Mouse (Mus musculus) MEL (cell line): Measurements from ENCODE around the gene Slc36a3. TPM values are rescaled to one million over a fixed set of nuclear protein-coding genes. Genes with fewer than 3 reads are reported as not detected.

Source experiments
- DNase-seq: peaks from one replicate; pipeline ENCODE4 v3.0.0; 2011; ENCODE audit warnings: low read depth, low spot score
- H3K27ac ChIP-seq: 2 replicates; pipeline ENCODE4 v1.5.1; 2012; ENCODE audit warnings: low read depth, mild to moderate bottlenecking, control low read depth, low read length, moderate library complexity; ENCODE audit not compliant: control insufficient read depth
- H3K27me3 ChIP-seq, 2 experiments: fragments of 150-350 bp in 1 of 2; sonication (generic) in 1 of 2; 2 replicates each; pipeline ENCODE4 v1.6.1; 2012; ENCODE audit warnings: low read length in 2 of 2, mild to moderate bottlenecking in 2 of 2, improper control_type of control experiment in 1 of 2, moderate library complexity in 1 of 2; ENCODE audit not compliant: insufficient read depth in 2 of 2, control insufficient read depth in 1 of 2
- H3K36me3 ChIP-seq, 2 experiments: 2 replicates each; pipeline ENCODE4 v1.6.1; 2012 to 2014; ENCODE audit warnings: low read length in 2 of 2, improper control_type of control experiment in 1 of 2, inconsistent platforms in 1 of 2, mild to moderate bottlenecking in 1 of 2; ENCODE audit not compliant: insufficient read depth in 2 of 2, control insufficient read depth in 1 of 2
- H3K4me1 ChIP-seq, 2 experiments: fragments of 150-350 bp in 1 of 2; sonication (generic) in 1 of 2; 2 replicates each; pipeline ENCODE4 v1.6.1; 2012; ENCODE audit warnings: low read length in 2 of 2, improper control_type of control experiment in 1 of 2, mild to moderate bottlenecking in 1 of 2; ENCODE audit not compliant: insufficient read depth in 2 of 2, control insufficient read depth in 1 of 2
- H3K4me3 ChIP-seq, 2 experiments: fragments of 150-350 bp in 1 of 2; sonication (generic) in 1 of 2; 2 replicates each; pipeline ENCODE4 v1.5.1; 2012; ENCODE audit warnings: low read depth in 2 of 2, low read length in 2 of 2, mild to moderate bottlenecking in 2 of 2, moderate library complexity in 2 of 2, control low read depth in 1 of 2, improper control_type of control experiment in 1 of 2; ENCODE audit not compliant: control insufficient read depth in 1 of 2, insufficient read depth in 1 of 2
- H3K79me2 ChIP-seq: 2 replicates; pipeline ENCODE4 v1.6.1; 2012; ENCODE audit warnings: mild to moderate bottlenecking, low read length, moderate library complexity; ENCODE audit not compliant: control insufficient read depth, poor library complexity, insufficient read depth
- H3K9ac ChIP-seq: 2 replicates; pipeline ENCODE4 v1.6.1; 2012; ENCODE audit warnings: low read depth, mild to moderate bottlenecking, control low read depth, low read length, moderate library complexity; ENCODE audit not compliant: control insufficient read depth, poor library complexity, severe bottlenecking
- H3K9me3 ChIP-seq: fragments of 150-350 bp; sonication (generic); replicated peaks from 2 replicates; pipeline ENCODE4 v1.6.1; 2012; ENCODE audit warnings: mild to moderate bottlenecking, low read length, improper control_type of control experiment, moderate library complexity; ENCODE audit not compliant: insufficient read depth
- BHLHE40 ChIP-seq: IDR thresholded peaks from 2 replicates; pipeline ENCODE4 v1.6.1; 2012; ENCODE audit warnings: low read depth, mild to moderate bottlenecking, inconsistent platforms, low read length, improper control_type of control experiment, borderline replicate concordance
- CHD1 ChIP-seq: IDR thresholded peaks from 2 replicates; pipeline ENCODE4 v1.6.1; 2012; ENCODE audit warnings: low read depth, mild to moderate bottlenecking, inconsistent platforms, low read length, improper control_type of control experiment
- CHD2 ChIP-seq: IDR thresholded peaks from 2 replicates; pipeline ENCODE4 v1.6.1; 2011; ENCODE audit warnings: low read length, improper control_type of control experiment
- E2F4 ChIP-seq: IDR thresholded peaks from 2 replicates; pipeline ENCODE4 v1.6.1; 2011; ENCODE audit warnings: low read depth, low read length, improper control_type of control experiment, borderline replicate concordance
- ELF1 ChIP-seq: IDR thresholded peaks from 2 replicates; pipeline ENCODE4 v1.6.1; 2014; ENCODE audit warnings: low read depth, mild to moderate bottlenecking, inconsistent platforms, low read length, improper control_type of control experiment, moderate library complexity
- EP300 ChIP-seq, 2 experiments: IDR thresholded peaks; 2 replicates each; pipeline ENCODE4 v1.6.1; 2011; ENCODE audit warnings: improper control_type of control experiment in 2 of 2, low read length in 2 of 2, low read depth in 1 of 2, mild to moderate bottlenecking in 1 of 2
- ETS1 ChIP-seq: IDR thresholded peaks from 2 replicates; pipeline ENCODE4 v1.6.1; 2012; ENCODE audit warnings: low read depth, mild to moderate bottlenecking, inconsistent platforms, low read length, improper control_type of control experiment, moderate library complexity
- HCFC1 ChIP-seq: IDR thresholded peaks from 2 replicates; pipeline ENCODE4 v1.6.1; 2012; ENCODE audit warnings: low read depth, mild to moderate bottlenecking, inconsistent platforms, low read length, improper control_type of control experiment, moderate library complexity
- JUND ChIP-seq: IDR thresholded peaks from 2 replicates; pipeline ENCODE4 v1.6.1; 2011; ENCODE audit warnings: low read depth, mild to moderate bottlenecking, improper control_type of control experiment, low read length
- MAFK ChIP-seq: IDR thresholded peaks from 2 replicates; pipeline ENCODE4 v1.6.1; 2011; ENCODE audit warnings: low read depth, mild to moderate bottlenecking, low read length, improper control_type of control experiment, borderline replicate concordance
- MAX ChIP-seq: IDR thresholded peaks from 2 replicates; pipeline ENCODE4 v1.6.1; 2011; ENCODE audit warnings: low read length, improper control_type of control experiment
- MEF2A ChIP-seq: IDR thresholded peaks from 2 replicates; pipeline ENCODE4 v1.6.1; 2014; ENCODE audit warnings: low read depth, mild to moderate bottlenecking, inconsistent platforms, low read length, improper control_type of control experiment; ENCODE audit not compliant: poor library complexity, insufficient replicate concordance, severe bottlenecking; ENCODE audit errors: extremely low read depth
- MXI1 ChIP-seq: IDR thresholded peaks from 2 replicates; pipeline ENCODE4 v1.6.1; 2011; ENCODE audit warnings: mild to moderate bottlenecking, low read depth, low read length, improper control_type of control experiment
- MYB ChIP-seq: IDR thresholded peaks from 2 replicates; pipeline ENCODE4 v1.6.1; 2011; ENCODE audit warnings: mild to moderate bottlenecking, low read depth, low read length, improper control_type of control experiment
- MYC ChIP-seq: IDR thresholded peaks from 2 replicates; pipeline ENCODE4 v1.6.1; 2011; ENCODE audit warnings: low read depth, mild to moderate bottlenecking, low read length, improper control_type of control experiment, moderate library complexity
- NELFE ChIP-seq: IDR thresholded peaks from 2 replicates; pipeline ENCODE4 v1.6.1; 2011; ENCODE audit warnings: low read depth, low read length, improper control_type of control experiment
- POLR2A ChIP-seq, 2 experiments: IDR thresholded peaks; 2 replicates each; pipeline ENCODE4 v1.6.1; 2011 to 2012; ENCODE audit warnings: low read length in 2 of 2, mild to moderate bottlenecking in 2 of 2, control low read depth in 1 of 2, improper control_type of control experiment in 1 of 2, low read depth in 1 of 2, moderate library complexity in 1 of 2; ENCODE audit not compliant: control insufficient read depth in 1 of 2, insufficient read depth in 1 of 2, poor library complexity in 1 of 2
- POLR2AphosphoS5 ChIP-seq: IDR thresholded peaks from 2 replicates; pipeline ENCODE4 v1.6.1; 2012; ENCODE audit warnings: low read depth, borderline replicate concordance, mild to moderate bottlenecking, inconsistent platforms, low read length, moderate library complexity, mixed read lengths
- RAD21 ChIP-seq: IDR thresholded peaks from 2 replicates; pipeline ENCODE4 v1.6.1; 2011; ENCODE audit warnings: mild to moderate bottlenecking, low read depth, low read length, improper control_type of control experiment
- RCOR1 ChIP-seq: IDR thresholded peaks from 2 replicates; pipeline ENCODE4 v1.6.1; 2012; ENCODE audit warnings: low read depth, mild to moderate bottlenecking, inconsistent platforms, low read length, improper control_type of control experiment
- SIN3A ChIP-seq: IDR thresholded peaks from 2 replicates; pipeline ENCODE4 v1.6.1; 2012; ENCODE audit warnings: low read length, improper control_type of control experiment, inconsistent platforms
- TCF12 ChIP-seq: IDR thresholded peaks from 2 replicates; pipeline ENCODE4 v1.6.1; 2014; ENCODE audit warnings: low read depth, mild to moderate bottlenecking, inconsistent platforms, low read length, improper control_type of control experiment, moderate library complexity
- UBTF ChIP-seq: IDR thresholded peaks from 2 replicates; pipeline ENCODE4 v1.6.1; 2012; ENCODE audit warnings: low read depth, mild to moderate bottlenecking, inconsistent platforms, low read length, improper control_type of control experiment, moderate library complexity, borderline replicate concordance; ENCODE audit not compliant: insufficient read depth
- USF2 ChIP-seq, 2 experiments: IDR thresholded peaks; 2 replicates each; pipeline ENCODE4 v1.6.1; 2011 to 2012; ENCODE audit warnings: improper control_type of control experiment in 2 of 2, low read length in 2 of 2, borderline replicate concordance in 1 of 2, inconsistent platforms in 1 of 2, low read depth in 1 of 2, mild to moderate bottlenecking in 1 of 2; ENCODE audit not compliant: insufficient read depth in 1 of 2
- ZC3H11A ChIP-seq: IDR thresholded peaks from 2 replicates; pipeline ENCODE4 v1.6.1; 2012; ENCODE audit warnings: low read depth, mild to moderate bottlenecking, inconsistent platforms, low read length, improper control_type of control experiment
- ZKSCAN1 ChIP-seq: IDR thresholded peaks from 2 replicates; pipeline ENCODE4 v1.6.1; 2012; ENCODE audit warnings: low read depth, mild to moderate bottlenecking, inconsistent platforms, low read length, improper control_type of control experiment, moderate library complexity
- ZMIZ1 ChIP-seq: IDR thresholded peaks from 2 replicates; pipeline ENCODE4 v1.6.1; 2012; ENCODE audit warnings: low read depth, mild to moderate bottlenecking, inconsistent platforms, low read length, improper control_type of control experiment, moderate library complexity
- ZNF384 ChIP-seq: IDR thresholded peaks from 2 replicates; pipeline ENCODE4 v1.6.1; 2012; ENCODE audit warnings: low read depth, mild to moderate bottlenecking, inconsistent platforms, low read length, improper control_type of control experiment
- polyA plus RNA-seq, 2 experiments: library from polyadenylated mRNA; stranded (reverse) in 1 of 2; unstranded in 1 of 2; fragments of >175 nt in 1 of 2; fragments of >200 nt in 1 of 2; gene quantifications; 2 replicates each; pipeline versions ENCODE4 v1.2.1 to v1.2.4; 2012; ENCODE audit warnings: low replicate concordance in 2 of 2, low read depth in 1 of 2; ENCODE audit not compliant: insufficient read length in 2 of 2, insufficient read depth in 1 of 2, missing spikeins in 1 of 2
- total RNA-seq: library from RNA; depleted of rRNA; stranded (reverse); fragments of 300-350 nt; gene quantifications from 2 replicates; pipeline ENCODE4 v1.2.3, GENCODE M21; 2012

Gene Slc36a3
- total and polyA plus RNA-seq, 3 experiments: 0.12 to 0.15 TPM; not detected in 1

DNA sequence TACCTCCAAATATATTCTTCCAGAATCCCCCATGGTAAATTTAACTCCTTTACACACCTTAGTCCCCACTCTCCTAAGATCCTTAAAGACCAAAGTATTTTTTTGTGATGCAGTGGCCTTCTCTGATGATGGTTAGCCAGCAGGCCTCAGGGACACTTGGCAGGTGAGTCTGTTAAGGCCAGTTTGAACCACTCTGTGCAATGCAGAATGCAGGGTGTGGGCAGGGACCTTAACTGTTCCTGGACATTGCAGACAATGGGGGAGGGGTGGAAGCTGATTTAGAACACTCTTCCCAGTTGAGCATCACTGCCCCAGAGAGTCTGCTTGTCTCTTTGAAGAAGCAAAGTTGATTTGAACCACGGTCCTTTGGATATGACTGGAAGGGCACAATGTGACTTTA lies 4.7 kb downstream of the Slc36a3 start:
- Histone ChIP-seq H3K9ac (no peak overlapping the region), H3K27me3 (no peaks in the 10 kb centered on the region), H3K27ac (no peak overlapping the region), H3K79me2 (no peaks in the 10 kb centered on the region), H3K4me3 (no peak overlapping the region), H3K4me1 (peaks cover 8 to 10% of the 10 kb centered on the region in 2 experiments), H3K36me3 (no peaks in the 10 kb centered on the region; a peak in 1 of 4 replicates), H3K9me3 (no peaks in the 10 kb centered on the region)
- TF ChIP-seq USF2 (IDR thresholded peaks at IDR 0.05; ENCODE audit: borderline replicate concordance in 1 of 2, insufficient read depth in 1 of 2, low read depth in 1 of 2, low read length in 2 of 2) (no peak), POLR2AphosphoS5 (no peak), JUND (no peak), ETS1 (no peak), EP300 (IDR thresholded peaks at IDR 0.05; ENCODE audit: low read depth in 1 of 2, low read length in 2 of 2) (no peak), ZKSCAN1 (no peak), CHD1 (no peak), ELF1 (no peak), RAD21 (no peak), NELFE (no peak), MYC (no peak), SIN3A (no peak), E2F4 (no peak), CHD2 (no peak), ZNF384 (no peak), MAX (no peak), TCF12 (no peak)
- DNase-seq: no peak

DNA sequence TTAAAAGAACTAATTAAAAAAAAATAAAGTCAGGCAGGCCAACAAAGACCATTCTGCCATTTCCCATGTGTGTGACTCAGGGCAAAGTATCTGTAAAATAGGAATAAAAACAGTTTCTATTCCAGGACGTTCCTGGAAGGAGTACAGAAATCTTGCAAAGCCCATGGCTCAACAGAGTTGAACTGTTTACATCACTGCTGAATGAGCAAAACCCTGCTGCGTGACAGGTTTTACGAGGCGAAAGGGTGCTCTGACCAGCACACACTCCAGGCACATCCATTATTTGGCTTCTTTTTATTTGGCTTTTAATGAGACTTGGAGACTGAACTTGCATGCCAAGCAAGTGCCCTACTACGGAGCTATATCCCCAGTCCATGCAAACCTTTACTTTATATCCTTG lies 7.5 kb downstream of the Slc36a3 start:
- no peaks in the 10 kb centered on the region; a peak in 1 of 4 replicates for H3K27me3 ChIP-seq
- peaks cover 7 to 10% of the 10 kb centered on the region in 2 experiments for H3K4me1 ChIP-seq
- H3K9me3 ChIP-seq: no peaks in the 10 kb centered on the region
- no peak for TF ChIP-seq ZMIZ1
- no peak for TF ChIP-seq MAFK
- no peak for TF ChIP-seq ELF1
- no peak for TF ChIP-seq NELFE
- no peak for TF ChIP-seq E2F4
- no peak for TF ChIP-seq HCFC1
- no peak for TF ChIP-seq ZNF384
- TF ChIP-seq ZC3H11A: no peak
- TF ChIP-seq ETS1: no peak
- no peak for TF ChIP-seq RCOR1
- no peak for TF ChIP-seq JUND
- TF ChIP-seq BHLHE40: no peak
- no peak for TF ChIP-seq RAD21
- TF ChIP-seq POLR2AphosphoS5: no peak
- no peak for TF ChIP-seq POLR2A (IDR thresholded peaks at IDR 0.05; ENCODE audit: control insufficient read depth in 1 of 2, insufficient read depth in 1 of 2, low read depth in 1 of 2, low read length in 2 of 2, poor library complexity in 1 of 2)
- TF ChIP-seq MYB: no peak
- TF ChIP-seq UBTF: no peak
- no peak for TF ChIP-seq MEF2A
- TF ChIP-seq MXI1: no peak
- H3K9ac ChIP-seq: no peak overlapping the region
- H3K4me3 ChIP-seq: no peak overlapping the region
- no peak overlapping the region for H3K27ac ChIP-seq
- H3K36me3 ChIP-seq: no peaks in the 10 kb centered on the region; a peak in 1 of 4 replicates
- no peak for DNase-seq
- no peaks in the 10 kb centered on the region for H3K79me2 ChIP-seq
